Mouse (Mus musculus): Measurements from ENCODE around the gene Zbtb48. TPM values are rescaled to one million over a fixed set of nuclear protein-coding genes. Genes with fewer than 3 reads are reported as not detected.
"Not testable (repeated sequence)": the region's sequence is repeated elsewhere in the genome, so short reads cannot be mapped to it uniquely, and the experiment has no call there.

The Zbtb48 gene
- polyA plus RNA-seq, 1 experiment from 2014 or later: 22.1 TPM

GRCm38 (mm10) chr4:152043171-152043570 is 15.7 kb upstream of the Zbtb48 start:
- 89% methylated on average over 3 of the region's 3 CpGs for WGBS
- H3K4me2 ChIP-seq: no peak overlapping the region
- no peaks in the 10 kb centered on the region for H3K27me3 ChIP-seq (replicated peaks)
- peaks cover 56% of the 10 kb centered on the region; the same call in 1 of the 2 replicates for H3K36me3 ChIP-seq (replicated peaks)
- ATAC-seq (replicated peaks): no peak
- no peaks in the 10 kb centered on the region for H3K9me3 ChIP-seq
- no peak overlapping the region for H3K4me3 ChIP-seq
- no peak overlapping the region for H3K9ac ChIP-seq
- H3K4me1 ChIP-seq: peaks cover 18% of the 10 kb centered on the region
- no peak overlapping the region for H3K27ac ChIP-seq

GRCm38 (mm10) chr4:152041924-152042641 is 14.6 kb upstream of the Zbtb48 start:
- no peaks in the 10 kb centered on the region for H3K27me3 ChIP-seq (replicated peaks)
- WGBS: 96% methylated on average over 22 of the region's 22 CpGs
- no peak for ATAC-seq (replicated peaks)
- no peak overlapping the region for H3K9ac ChIP-seq
- H3K9me3 ChIP-seq: no peaks in the 10 kb centered on the region
- H3K4me3 ChIP-seq: no peak overlapping the region
- H3K4me2 ChIP-seq: no peak overlapping the region
- peaks cover 46% of the 10 kb centered on the region; the same call in 1 of the 2 replicates for H3K36me3 ChIP-seq (replicated peaks)
- no peak overlapping the region for H3K27ac ChIP-seq
- H3K4me1 ChIP-seq: peaks cover 18% of the 10 kb centered on the region

- Histone ChIP-seq H3K36me3 (replicated peaks) (peaks cover 30% of the 10 kb centered on the region; the same call in 1 of the 2 replicates), H3K4me1 (peaks cover 18% of the 10 kb centered on the region), H3K27ac (no peak overlapping the region), H3K4me2 (peak overlapping the region; percentile 96), H3K9me3 (no peaks in the 10 kb centered on the region), H3K27me3 (replicated peaks) (no peaks in the 10 kb centered on the region), H3K9ac (peak overlapping the region; percentile 74), H3K4me3 (peak overlapping the region; percentile 93)
- 4% methylated on average over 25 of the region's 25 CpGs for WGBS
- ATAC-seq (replicated peaks): peak; percentile 12; the same call in 1 of the 2 replicates
These were observed 12.4 kb upstream of the Zbtb48 start for GRCm38 (mm10) chr4:152039831-152040310.

- ATAC-seq (replicated peaks): peak; percentile 88
- Histone ChIP-seq H3K4me3 (peak within 1 kb of the TSS; percentile 93), H3K4me1 (peaks cover 18% of the 10 kb centered on the region), H3K36me3 (replicated peaks) (peaks cover 23% of the 10 kb centered on the region; the same call in 1 of the 2 replicates), H3K27ac (peak within 1 kb of the TSS; percentile 52; the same call in 1 of the 2 replicates), H3K27me3 (replicated peaks) (no peaks in the 10 kb centered on the region), H3K9ac (peak within 1 kb of the TSS; percentile 74), H3K4me2 (peak within 1 kb of the TSS; percentile 96), H3K9me3 (no peaks in the 10 kb centered on the region)
- under 1% methylated on average over 75 of the region's 86 CpGs for WGBS
These were observed 11.7 kb upstream of the Zbtb48 start, which contains the start of gene Nol9 for GRCm38 (mm10) chr4:152038985-152039830. Nol9 (plus strand) TSS chr4:152039321.

- no peak; the same call in 1 of the 2 replicates for ATAC-seq (replicated peaks)
- Histone ChIP-seq H3K9me3 (no peaks in the 10 kb centered on the region), H3K27ac (peak within 1 kb of the TSS; percentile 52; the same call in 1 of the 2 replicates), H3K4me1 (peaks cover 18% of the 10 kb centered on the region), H3K4me2 (peak within 1 kb of the TSS; percentile 96), H3K27me3 (replicated peaks) (no peaks in the 10 kb centered on the region), H3K9ac (peak within 1 kb of the TSS; percentile 74), H3K4me3 (peak within 1 kb of the TSS; percentile 93), H3K36me3 (replicated peaks) (peaks cover 20% of the 10 kb centered on the region; the same call in 1 of the 2 replicates)
- WGBS: 50% methylated on average over 10 of the region's 10 CpGs
These were observed 10.9 kb upstream of the Zbtb48 start, which contains the start of gene Tas1r1 for GRCm38 (mm10) chr4:152038225-152038984. Tas1r1 (minus strand) TSS chr4:152038568.

GRCm38 (mm10) chr4:152036464-152036863 is 9.0 kb upstream of the Zbtb48 start:
- not testable (repeated sequence) for H3K4me3 ChIP-seq; H3K9ac ChIP-seq; H3K27me3 ChIP-seq (replicated peaks); ATAC-seq (replicated peaks); H3K36me3 ChIP-seq (replicated peaks); H3K9me3 ChIP-seq; H3K4me2 ChIP-seq; H3K27ac ChIP-seq
- WGBS: 89% methylated on average over 6 of the region's 6 CpGs
- peaks cover 18% of the 10 kb centered on the region for H3K4me1 ChIP-seq

GRCm38 (mm10) chr4:152032922-152033321 is 5.5 kb upstream of the Zbtb48 start:
- no peak overlapping the region for H3K9ac ChIP-seq
- no peak for ATAC-seq (replicated peaks)
- no peaks in the 10 kb centered on the region for H3K36me3 ChIP-seq (replicated peaks)
- no peak overlapping the region for H3K27ac ChIP-seq
- H3K4me1 ChIP-seq: peaks cover 16% of the 10 kb centered on the region
- 0 out of 2 replicates have a peak, but pooled peaks cover 4% of the 10 kb centered on the region for H3K27me3 ChIP-seq (replicated peaks)
- WGBS: 89% methylated on average over 13 of the region's 13 CpGs
- H3K4me2 ChIP-seq: no peak overlapping the region
- no peaks in the 10 kb centered on the region for H3K9me3 ChIP-seq
- no peak overlapping the region for H3K4me3 ChIP-seq

GRCm38 (mm10) chr4:152029997-152030396 is 2.5 kb upstream of the Zbtb48 start:
- 0 out of 2 replicates have a peak, but pooled peaks cover 4% of the 10 kb centered on the region for H3K27me3 ChIP-seq (replicated peaks)
- H3K4me2 ChIP-seq: peak overlapping the region; percentile 11; the same call in 1 of the 2 replicates
- H3K36me3 ChIP-seq (replicated peaks): no peaks in the 10 kb centered on the region
- H3K9me3 ChIP-seq: no peaks in the 10 kb centered on the region
- peaks cover 37% of the 10 kb centered on the region for H3K4me1 ChIP-seq
- ATAC-seq (replicated peaks): no peak
- H3K4me3 ChIP-seq: no peak overlapping the region
- H3K27ac ChIP-seq: no peak overlapping the region
- 64% methylated on average over 4 of the region's 4 CpGs for WGBS
- H3K9ac ChIP-seq: no peak overlapping the region

GRCm38 (mm10) chr4:152029087-152029486 is 1.6 kb upstream of the Zbtb48 start:
- 33% methylated on average over 5 of the region's 5 CpGs for WGBS
- H3K27me3 ChIP-seq (replicated peaks): 0 out of 2 replicates have a peak, but pooled peaks cover 4% of the 10 kb centered on the region
- H3K4me3 ChIP-seq: peak overlapping the region; percentile 70; the same call in 1 of the 2 replicates
- no peaks in the 10 kb centered on the region for H3K9me3 ChIP-seq
- H3K4me1 ChIP-seq: peaks cover 47% of the 10 kb centered on the region
- H3K36me3 ChIP-seq (replicated peaks): no peaks in the 10 kb centered on the region
- no peak for ATAC-seq (replicated peaks)
- 0 out of 2 replicates have a peak overlapping the region, but pooled peaks have one; percentile 72 for H3K9ac ChIP-seq
- H3K4me2 ChIP-seq: peak overlapping the region; percentile 80
- H3K27ac ChIP-seq: no peak overlapping the region

- peak overlapping the region; percentile 70 for H3K4me3 ChIP-seq
- H3K4me2 ChIP-seq: peak overlapping the region; percentile 80
- 0 out of 2 replicates have a peak, but pooled peaks cover 2% of the 10 kb centered on the region for H3K36me3 ChIP-seq (replicated peaks)
- WGBS: 61% methylated on average over 15 of the region's 15 CpGs
- H3K9me3 ChIP-seq: no peaks in the 10 kb centered on the region
- peaks cover 51% of the 10 kb centered on the region for H3K4me1 ChIP-seq
- 0 out of 2 replicates have a peak, but pooled peaks cover 4% of the 10 kb centered on the region for H3K27me3 ChIP-seq (replicated peaks)
- ATAC-seq (replicated peaks): no peak
- peak overlapping the region; percentile 76; the same call in 1 of the 2 replicates for H3K27ac ChIP-seq
- peak overlapping the region; percentile 72 for H3K9ac ChIP-seq
These were observed 985 bp upstream of the Zbtb48 start for GRCm38 (mm10) chr4:152028456-152028855.

Measured in midbrain, embryonic 15.5 days (tissue).